Comparison of ENCODE assay signal across 12 mouse cellular contexts in the genomic region with DNA sequence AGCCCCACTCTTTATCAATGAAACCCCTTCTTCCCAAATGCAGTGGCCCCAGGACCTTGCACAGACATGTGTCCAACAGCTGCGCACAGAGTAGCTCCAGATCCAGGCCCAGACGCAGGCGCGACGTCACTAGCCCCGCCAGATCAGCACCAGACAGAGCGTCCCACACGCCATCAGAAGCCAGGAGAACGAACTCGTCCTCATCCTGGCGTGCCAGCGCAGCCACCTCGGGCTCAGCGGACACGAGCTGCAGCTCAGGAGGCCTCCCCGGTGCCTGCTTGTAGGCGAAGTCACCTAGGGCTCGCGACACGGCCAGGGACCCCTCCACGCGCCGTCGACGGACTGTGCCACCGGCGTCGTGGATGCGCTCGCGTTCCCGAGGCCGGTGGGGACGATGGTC. TPM values are rescaled to one million over a fixed set of nuclear protein-coding genes. Genes with fewer than 3 reads are reported as not detected.
DNase-seq lines count a peak whose midpoint lies in the region; ATAC-seq lines count a peak whose summit lies in the region.
"Had no signal": no experiment of that assay in that cellular context is flagged by ENCODE, and none has a peak within 500 bp of the region (broad histone marks: within the 10 kb centered on the region; RNA-seq: fewer than 3 reads in every experiment).

No protein-coding gene starts in this region.

- ATAC-seq in CD4-positive, CD25-positive, alpha-beta regulatory T cell, adult 4 months: no peak
- no peak for ATAC-seq in hindbrain, embryonic 13.5 days (ENCODE audit: low FRiP score)
- ATAC-seq in midbrain, embryonic 12.5 days (ENCODE audit: low FRiP score, low read depth): no peak

- peak overlapping the region; percentile 35 for H3K4me3 ChIP-seq in hindbrain, embryonic 13.5 days
- peak overlapping the region; percentile 33 for H3K4me3 ChIP-seq in midbrain, embryonic 12.5 days
- H3K4me3 ChIP-seq: erythroblast, embryonic 14.5 days had no signal

- no peak overlapping the region for H3K27ac ChIP-seq in hindbrain, embryonic 13.5 days
- no peak overlapping the region for H3K27ac ChIP-seq in midbrain, embryonic 12.5 days (replicated peaks)

- 4% methylated on average over 34 of the region's 34 CpGs for WGBS in hindbrain, embryonic 13.5 days
- WGBS in midbrain, embryonic 12.5 days: 3% methylated on average over 34 of the region's 34 CpGs

- H3K9ac ChIP-seq in hindbrain, embryonic 13.5 days: peak overlapping the region; percentile 60; the same call in 1 of the 2 replicates
- no peak overlapping the region for H3K9ac ChIP-seq in midbrain, embryonic 12.5 days (replicated peaks)

- H3K4me1 ChIP-seq in hindbrain, embryonic 13.5 days (replicated peaks): peaks cover 18% of the 10 kb centered on the region
- peaks cover 20% of the 10 kb centered on the region for H3K4me1 ChIP-seq in midbrain, embryonic 12.5 days

- H3K9me3 ChIP-seq in hindbrain, embryonic 13.5 days: no peaks in the 10 kb centered on the region
- H3K9me3 ChIP-seq in midbrain, embryonic 12.5 days: no peaks in the 10 kb centered on the region

- H3K4me2 ChIP-seq in hindbrain, embryonic 13.5 days: peak overlapping the region; percentile 54
- peak overlapping the region; percentile 41 for H3K4me2 ChIP-seq in midbrain, embryonic 12.5 days (replicated peaks)

- DNase-seq in CD4-positive, CD25-positive, alpha-beta regulatory T cell, adult 2 months (ENCODE audit: low read depth, low spot score): peak; percentile 27
- DNase-seq in ES-CJ7 (ENCODE audit: low read depth, low spot score): peak; percentile 61
- no peak for DNase-seq in ovary, adult 18-20 months (ENCODE audit: low spot score)
- DNase-seq in adrenal gland, postnatal 4 days (ENCODE audit: low spot score in 2 of 2): no peak
- no peak for DNase-seq in embryo, embryonic 10 days (ENCODE audit: low spot score)
- DNase-seq: adrenal gland, postnatal 36 days; layer of hippocampus, adult 9-11 months; right cerebral cortex, adult 18-20 months had no signal

- H3K36me3 ChIP-seq in hindbrain, embryonic 13.5 days: no peaks in the 10 kb centered on the region
- H3K36me3 ChIP-seq in midbrain, embryonic 12.5 days: no peaks in the 10 kb centered on the region

- H3K27me3 ChIP-seq in hindbrain, embryonic 13.5 days: peaks cover 64% of the 10 kb centered on the region
- peaks cover 47% of the 10 kb centered on the region for H3K27me3 ChIP-seq in midbrain, embryonic 12.5 days

RNA-seq across cellular contexts. Expression of gene Ppm1n, which starts 0.8 kb away (rescaled TPM):
- 1 to 10 TPM; 1.7 to 2.1 TPM for polyA plus RNA-seq in CD4-positive, CD25-positive, alpha-beta regulatory T cell, adult 4 months (2017; shearing (Covaris generic))
- 0.49 and 0.69 TPM in 2 replicates for polyA plus RNA-seq in hindbrain, embryonic 13.5 days (2015; fragmentation: Nextera tagmentation; extraction: Ambion mirVana)
- 0.20 and 0.32 TPM in 2 replicates for polyA plus RNA-seq in midbrain, embryonic 12.5 days (2016; fragmentation: Nextera tagmentation; extraction: Ambion mirVana)
- under 1 TPM in 1 of 2 experiments, not detected in 1; 0.39 TPM for total RNA-seq in adrenal gland, postnatal 4 days (2021)
- total RNA-seq: adrenal gland, postnatal 36 days had no signal
- polyA plus RNA-seq: erythroblast, embryonic 14.5 days had no signal

RNA-seq across cellular contexts. Expression of gene Rtn2, which starts 3.4 kb away (rescaled TPM):
- not detected for polyA plus RNA-seq in CD4-positive, CD25-positive, alpha-beta regulatory T cell, adult 4 months (2017; shearing (Covaris generic))
- polyA plus RNA-seq in hindbrain, embryonic 13.5 days (2015; fragmentation: Nextera tagmentation; extraction: Ambion mirVana): 101 and 104 TPM in 2 replicates
- 74.6 and 79.7 TPM in 2 replicates for polyA plus RNA-seq in midbrain, embryonic 12.5 days (2016; fragmentation: Nextera tagmentation; extraction: Ambion mirVana)
- total RNA-seq in adrenal gland, postnatal 4 days (2021): 10 to 100 TPM; 19.3 to 28.8 TPM

RNA-seq across cellular contexts. Expression of gene Vasp, which starts 7.4 kb away (rescaled TPM):
- 100 to 1,000 TPM in 1 of 2 experiments, 10 to 100 TPM in 1; 52.3 to 109 TPM for polyA plus RNA-seq in CD4-positive, CD25-positive, alpha-beta regulatory T cell, adult 4 months (2017; shearing (Covaris generic))
- 38.5 and 39.7 TPM in 2 replicates for polyA plus RNA-seq in hindbrain, embryonic 13.5 days (2015; fragmentation: Nextera tagmentation; extraction: Ambion mirVana)
- polyA plus RNA-seq in midbrain, embryonic 12.5 days (2016; fragmentation: Nextera tagmentation; extraction: Ambion mirVana): 44.9 and 47.1 TPM in 2 replicates
- 10 to 100 TPM; 83.7 to 89.3 TPM for total RNA-seq in adrenal gland, postnatal 4 days (2021)

RNA-seq across cellular contexts. Expression of gene Fosb, which starts 30.8 kb away (rescaled TPM):
- polyA plus RNA-seq in CD4-positive, CD25-positive, alpha-beta regulatory T cell, adult 4 months (2017; shearing (Covaris generic)): 1 to 10 TPM in 1 of 2 experiments, under 1 TPM in 1; 0.35 to 2.7 TPM
- 0.06 and 0.08 TPM in 2 replicates for polyA plus RNA-seq in hindbrain, embryonic 13.5 days (2015; fragmentation: Nextera tagmentation; extraction: Ambion mirVana)
- polyA plus RNA-seq in midbrain, embryonic 12.5 days (2016; fragmentation: Nextera tagmentation; extraction: Ambion mirVana): 0.20 TPM in 1 of 2 replicates, not detected in the other
- under 1 TPM; 0.85 to 0.98 TPM for total RNA-seq in adrenal gland, postnatal 4 days (2021)

RNA-seq across cellular contexts. Expression of gene Opa3, which starts 50.9 kb away (rescaled TPM):
- polyA plus RNA-seq in CD4-positive, CD25-positive, alpha-beta regulatory T cell, adult 4 months (2017; shearing (Covaris generic)): 10 to 100 TPM; 15.2 to 24.0 TPM
- polyA plus RNA-seq in hindbrain, embryonic 13.5 days (2015; fragmentation: Nextera tagmentation; extraction: Ambion mirVana): 36.9 and 37.1 TPM in 2 replicates
- polyA plus RNA-seq in midbrain, embryonic 12.5 days (2016; fragmentation: Nextera tagmentation; extraction: Ambion mirVana): 41.8 and 43.7 TPM in 2 replicates
- total RNA-seq in adrenal gland, postnatal 4 days (2021): 10 to 100 TPM; 23.6 to 24.1 TPM

Comparison
In these comparisons a context has a peak if more than half of its experiments do, and no peak if none do; other contexts are left out.
1. DNase-seq: peak in CD4-positive, CD25-positive, alpha-beta regulatory T cell, adult 2 months (single experiment) and ES-CJ7 (single experiment); none in ovary, adult 18-20 months (single experiment), adrenal gland, postnatal 4 days (0 of 2) and embryo, embryonic 10 days (single experiment).
2. RNA of gene Rtn2, which starts 3.4 kb away (polyA plus RNA-seq): 101 to 104 TPM in hindbrain, embryonic 13.5 days and 74.6 to 79.7 TPM in midbrain, embryonic 12.5 days; not detected in CD4-positive, CD25-positive, alpha-beta regulatory T cell, adult 4 months; every median in the first group is over 10 times any median in the second.